ENCODE assay signal across 8 mouse cellular contexts in genomic region chr4:116122762-116123161, GRCm38 (mm10). TPM values are rescaled to one million over a fixed set of nuclear protein-coding genes. Genes with fewer than 3 reads are reported as not detected.
DNase-seq lines count a peak whose midpoint lies in the region; ATAC-seq and TF ChIP-seq lines count a peak whose summit lies in the region.

No protein-coding gene starts in this region.

- peak overlapping the region; percentile 50 to 56 for H3K4me3 ChIP-seq in heart, embryonic 14.5 days (ENCODE audit: control insufficient read depth in 1 of 2, insufficient read depth in 1 of 2, low read depth in 1 of 2, low read length in 2 of 2)
- peak overlapping the region; percentile 57 for H3K4me3 ChIP-seq in midbrain, embryonic 15.5 days
- H3K4me3 ChIP-seq in cerebellum, adult 2 months (replicated peaks; ENCODE audit: insufficient read depth, low read depth, low read length): no peak overlapping the region

- H3K27me3 ChIP-seq in heart, embryonic 14.5 days (ENCODE audit: control insufficient read depth, insufficient read depth, low read length): no peaks in the 10 kb centered on the region
- no peaks in the 10 kb centered on the region for H3K27me3 ChIP-seq in midbrain, embryonic 15.5 days (replicated peaks)
- H3K27me3 ChIP-seq in cerebellum, adult 2 months (ENCODE audit: control insufficient read depth, insufficient read depth, low read length): no peaks in the 10 kb centered on the region

- H3K27ac ChIP-seq in heart, embryonic 14.5 days (replicated peaks in 1 of 2; ENCODE audit: control insufficient read depth in 1 of 2, insufficient read depth in 1 of 2, low read depth in 2 of 2, low read length in 2 of 2): peak overlapping the region in 1 of 2 experiments; percentile 55; a peak in 2 of 4 replicates
- no peak overlapping the region for H3K27ac ChIP-seq in midbrain, embryonic 15.5 days
- H3K27ac ChIP-seq in cerebellum, adult 2 months (ENCODE audit: insufficient read depth, low read length): no peak overlapping the region

- ATAC-seq in heart, embryonic 14.5 days (ENCODE audit: insufficient number of reproducible peaks, insufficient read depth, low FRiP score, low read depth): no peak
- no peak for ATAC-seq in midbrain, embryonic 15.5 days (replicated peaks)

- no peaks in the 10 kb centered on the region for H3K9me3 ChIP-seq in heart, embryonic 14.5 days (ENCODE audit: control insufficient read depth, low read length)
- H3K9me3 ChIP-seq in midbrain, embryonic 15.5 days: no peaks in the 10 kb centered on the region

- no peak for DNase-seq in heart, adult 18-20 months
- peak; percentile 46 for DNase-seq in c-Kit-positive CD71-positive TER-119-positive erythroid progenitor cells, embryonic 14.5 days (ENCODE audit: low spot score)
- peak; percentile 51 for DNase-seq in induced T-regulatory cell, adult 2 months (ENCODE audit: low read depth)
- DNase-seq in adrenal gland, postnatal 4 days (ENCODE audit: low spot score in 2 of 2): no peak
- no peak for DNase-seq in urinary bladder, postnatal 10 days (ENCODE audit: low spot score)
- DNase-seq in cerebellum, adult 2 months: no peak

- 0% methylated on average over 1 of the region's 1 CpGs for WGBS in heart, embryonic 14.5 days
- 0% methylated on average over 1 of the region's 1 CpGs for WGBS in midbrain, embryonic 15.5 days
- WGBS in cerebellum, adult 2 months: 7% methylated on average over 1 of the region's 1 CpGs

- 0 out of 2 replicates have a peak, but pooled peaks cover 12% of the 10 kb centered on the region for H3K36me3 ChIP-seq in heart, embryonic 14.5 days (ENCODE audit: control insufficient read depth, insufficient read depth, low read length)
- no peaks in the 10 kb centered on the region for H3K36me3 ChIP-seq in midbrain, embryonic 15.5 days (replicated peaks)

- H3K9ac ChIP-seq in heart, embryonic 14.5 days (ENCODE audit: low read length): peak overlapping the region; percentile 72
- H3K9ac ChIP-seq in midbrain, embryonic 15.5 days: no peak overlapping the region

- peaks cover 2 to 19% of the 10 kb centered on the region in 2 experiments; a peak in 3 of 4 replicates for H3K4me1 ChIP-seq in heart, embryonic 14.5 days (ENCODE audit: control insufficient read depth in 2 of 2, insufficient read depth in 2 of 2, low read length in 2 of 2)
- H3K4me1 ChIP-seq in midbrain, embryonic 15.5 days: peaks cover 20% of the 10 kb centered on the region
- no peaks in the 10 kb centered on the region; the same call in 1 of the 2 replicates for H3K4me1 ChIP-seq in cerebellum, adult 2 months (ENCODE audit: control insufficient read depth, insufficient read depth, low read length)

- no peak for TF ChIP-seq POLR2A in cerebellum, adult 2 months (IDR thresholded peaks at IDR 0.05; ENCODE audit: borderline replicate concordance, insufficient read depth, low read length)

- H3K4me2 ChIP-seq in heart, embryonic 14.5 days (ENCODE audit: low read length): peak overlapping the region; percentile 81
- H3K4me2 ChIP-seq in midbrain, embryonic 15.5 days: peak overlapping the region; percentile 76

- no peak for TF ChIP-seq CTCF in cerebellum, adult 2 months (IDR thresholded peaks at IDR 0.05; ENCODE audit: borderline replicate concordance, insufficient read depth, low read depth, low read length)

RNA-seq across cellular contexts. Expression of gene Rad54l, which starts 0.7 kb away (rescaled TPM):
- 18.0 and 19.7 TPM in 2 replicates for polyA plus RNA-seq in heart, embryonic 14.5 days (2014; fragmentation: Nextera tagmentation; extraction: Ambion mirVana)
- under 1 TPM; 0.10 to 0.26 TPM for total RNA-seq in heart, adult 18-20 months (2021)
- 7.9 and 9.3 TPM in 2 replicates for polyA plus RNA-seq in midbrain, embryonic 15.5 days (2015; fragmentation: Nextera tagmentation; extraction: Ambion mirVana)
- total RNA-seq in adrenal gland, postnatal 4 days (2021): 10 to 100 TPM; 12.1 to 12.3 TPM
- polyA plus RNA-seq in cerebellum, adult 2 months (2012; rRNA removed): 2.6 and 3.2 TPM in 2 replicates

RNA-seq across cellular contexts. Expression of gene Pomgnt1, which starts 0.9 kb away (rescaled TPM):
- polyA plus RNA-seq in heart, embryonic 14.5 days (2014; fragmentation: Nextera tagmentation; extraction: Ambion mirVana): 66.3 and 66.4 TPM in 2 replicates
- 10 to 100 TPM; 56.8 to 57.5 TPM for total RNA-seq in heart, adult 18-20 months (2021)
- 70.5 and 72.4 TPM in 2 replicates for polyA plus RNA-seq in midbrain, embryonic 15.5 days (2015; fragmentation: Nextera tagmentation; extraction: Ambion mirVana)
- 10 to 100 TPM; 65.6 to 66.7 TPM for total RNA-seq in adrenal gland, postnatal 4 days (2021)
- polyA plus RNA-seq in cerebellum, adult 2 months (2012; rRNA removed): 71.7 and 76.4 TPM in 2 replicates

RNA-seq across cellular contexts. Expression of gene Lurap1, which starts 28.4 kb away (rescaled TPM):
- polyA plus RNA-seq in heart, embryonic 14.5 days (2014; fragmentation: Nextera tagmentation; extraction: Ambion mirVana): 2.2 and 2.7 TPM in 2 replicates
- total RNA-seq in heart, adult 18-20 months (2021): 1 to 10 TPM; 4.6 to 5.0 TPM
- 2.2 and 2.6 TPM in 2 replicates for polyA plus RNA-seq in midbrain, embryonic 15.5 days (2015; fragmentation: Nextera tagmentation; extraction: Ambion mirVana)
- 1 to 10 TPM; 6.8 to 7.5 TPM for total RNA-seq in adrenal gland, postnatal 4 days (2021)
- 42.5 and 45.3 TPM in 2 replicates for polyA plus RNA-seq in cerebellum, adult 2 months (2012; rRNA removed)

RNA-seq across cellular contexts. Expression of gene Tspan1, which starts 44.6 kb away (rescaled TPM):
- 0.19 TPM in 1 of 2 replicates, not detected in the other for polyA plus RNA-seq in heart, embryonic 14.5 days (2014; fragmentation: Nextera tagmentation; extraction: Ambion mirVana)
- 1 to 10 TPM in 1 of 2 experiments, not detected in 1; 1.3 TPM for total RNA-seq in heart, adult 18-20 months (2021)
- 0.22 and 0.26 TPM in 2 replicates for polyA plus RNA-seq in midbrain, embryonic 15.5 days (2015; fragmentation: Nextera tagmentation; extraction: Ambion mirVana)
- 1 to 10 TPM in 1 of 2 experiments, under 1 TPM in 1; 0.17 to 1.6 TPM for total RNA-seq in adrenal gland, postnatal 4 days (2021)
- polyA plus RNA-seq in cerebellum, adult 2 months (2012; rRNA removed): 0.47 and 0.67 TPM in 2 replicates

RNA-seq across cellular contexts. Expression of gene Lrrc41, which starts 47.7 kb away (rescaled TPM):
- polyA plus RNA-seq in heart, embryonic 14.5 days (2014; fragmentation: Nextera tagmentation; extraction: Ambion mirVana): 54.1 and 55.9 TPM in 2 replicates
- 10 to 100 TPM; 25.3 to 26.2 TPM for total RNA-seq in heart, adult 18-20 months (2021)
- 74.4 and 74.5 TPM in 2 replicates for polyA plus RNA-seq in midbrain, embryonic 15.5 days (2015; fragmentation: Nextera tagmentation; extraction: Ambion mirVana)
- 10 to 100 TPM; 70.4 to 74.7 TPM for total RNA-seq in adrenal gland, postnatal 4 days (2021)
- polyA plus RNA-seq in cerebellum, adult 2 months (2012; rRNA removed): 34.6 and 36.6 TPM in 2 replicates

Comparison
In these comparisons a context has a peak if more than half of its experiments do, and no peak if none do; other contexts are left out.
1. DNase-seq: peak in c-Kit-positive CD71-positive TER-119-positive erythroid progenitor cells, embryonic 14.5 days (single experiment) and induced T-regulatory cell, adult 2 months (single experiment); none in heart, adult 18-20 months (0 of 2), adrenal gland, postnatal 4 days (0 of 2), urinary bladder, postnatal 10 days (single experiment) and cerebellum, adult 2 months (0 of 2).
2. RNA of gene Lurap1, which starts 28.4 kb away (polyA plus RNA-seq): 42.5 to 45.3 TPM in cerebellum, adult 2 months; 2.2 to 2.7 TPM in heart, embryonic 14.5 days and 2.2 to 2.6 TPM in midbrain, embryonic 15.5 days; every median in the first group is over 10 times any median in the second.